Mouse (Mus musculus) cortical plate, adult 2 months (tissue): ENCODE data around the gene Ipo11.

Source experiments
- CTCF ChIP-seq: fragments of 200-500 bp; IDR thresholded peaks from 2 replicates; pipeline ENCODE4 v1.5.1; 2011; ENCODE audit warnings: mild to moderate bottlenecking, control low read depth, low read length; ENCODE audit not compliant: insufficient read depth; ENCODE audit errors: extremely low read depth
- POLR2A ChIP-seq: fragments of 200-500 bp; IDR thresholded peaks from 2 replicates; pipeline ENCODE4 v1.6.1; 2011; ENCODE audit warnings: mild to moderate bottlenecking, low read length, control low read depth; ENCODE audit not compliant: insufficient read depth; ENCODE audit errors: extremely low read depth

DNA sequence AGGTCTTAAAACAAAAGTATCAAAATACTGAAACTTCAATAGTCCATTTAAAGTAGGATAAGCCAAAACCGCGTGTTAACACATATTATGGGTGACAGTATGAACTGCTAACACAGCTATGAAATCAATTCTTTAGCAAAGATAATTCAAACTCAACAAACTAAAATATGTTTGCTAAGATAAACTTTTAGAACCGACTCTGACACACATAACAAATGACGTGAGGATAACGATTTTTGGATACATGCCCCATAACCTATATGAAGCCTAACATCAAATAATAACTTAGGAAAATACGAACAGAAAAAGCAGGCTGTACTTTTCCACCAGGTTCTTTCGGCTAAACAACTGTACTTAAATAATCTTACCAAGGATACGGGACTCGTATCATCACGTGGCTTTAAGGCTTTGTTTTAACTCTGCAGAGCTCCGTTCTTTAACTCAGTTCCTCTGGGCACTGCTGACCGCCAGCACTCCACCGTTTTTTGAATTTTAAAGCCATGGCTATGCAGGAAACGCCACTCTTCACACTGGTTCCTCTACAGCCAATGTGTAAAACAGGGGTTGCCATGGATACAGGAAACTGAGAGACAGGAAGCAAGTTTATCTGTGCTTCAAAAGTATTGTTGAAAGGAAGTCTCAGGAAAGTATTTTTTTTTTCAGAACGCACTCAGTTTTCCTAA is 100.8 kb downstream of the Ipo11 start:
- TF ChIP-seq CTCF: no peak
- TF ChIP-seq POLR2A: no peak
